Mouse (Mus musculus): ENCODE data around the gene Pde3b.
"Not testable (repeated sequence)": the region's sequence is repeated elsewhere in the genome, so short reads cannot be mapped to it uniquely, and the experiment has no call there.

Pde3b gene

GRCm38 (mm10) chr7:114479779-114480178 lies 64.7 kb downstream of the Pde3b start:
- DNase-seq (ENCODE audit: low read depth, low spot score) = peak; percentile 90

GRCm38 (mm10) chr7:114480196-114480989 lies 65.3 kb downstream of the Pde3b start:
- DNase-seq (ENCODE audit: low read depth, low spot score) = no peak

- DNase-seq (ENCODE audit: low read depth, low spot score) = no peak
Observed at GRCm38 (mm10) chr7:114481008-114481407, 65.9 kb downstream of the Pde3b start.

- no peak for DNase-seq (ENCODE audit: low read depth, low spot score)
Observed at GRCm38 (mm10) chr7:114481429-114481931, 66.4 kb downstream of the Pde3b start.

- DNase-seq (ENCODE audit: low read depth, low spot score) = no peak
Observed at GRCm38 (mm10) chr7:114492540-114492939, 77.5 kb downstream of the Pde3b start.

GRCm38 (mm10) chr7:114494033-114494432 lies 79.0 kb downstream of the Pde3b start:
- DNase-seq (ENCODE audit: low read depth, low spot score) = peak; percentile 56

- peak; percentile 40 for DNase-seq (ENCODE audit: low read depth, low spot score)
Observed at GRCm38 (mm10) chr7:114499293-114499692, 84.2 kb downstream of the Pde3b start.

- DNase-seq (ENCODE audit: low read depth, low spot score) = no peak
Observed at GRCm38 (mm10) chr7:114508879-114509278, 93.8 kb downstream of the Pde3b start.

- no peak for DNase-seq (ENCODE audit: low read depth, low spot score)
Observed at GRCm38 (mm10) chr7:114520122-114520521, 105.0 kb downstream of the Pde3b start.

GRCm38 (mm10) chr7:114526245-114526644 lies 111.2 kb downstream of the Pde3b start:
- DNase-seq (ENCODE audit: low read depth, low spot score) = no peak

GRCm38 (mm10) chr7:114536179-114536578 lies 121.1 kb downstream of the Pde3b start:
- DNase-seq (ENCODE audit: low read depth, low spot score) = no peak

GRCm38 (mm10) chr7:114562531-114563241 lies 147.6 kb downstream of the Pde3b start, which contains the start of gene Cyp2r1:
TSS of gene Cyp2r1 (minus strand) at chr7:114562972.
- peak; percentile 96 for DNase-seq (ENCODE audit: low read depth, low spot score)

GRCm38 (mm10) chr7:114573866-114574265 lies 158.8 kb downstream of the Pde3b start:
- DNase-seq (ENCODE audit: low read depth, low spot score) = not testable (repeated sequence)

- peak; percentile 8 for DNase-seq (ENCODE audit: low read depth, low spot score)
Observed at GRCm38 (mm10) chr7:114576931-114577330, 161.8 kb downstream of the Pde3b start.

- no peak for DNase-seq (ENCODE audit: low read depth, low spot score)
Observed at GRCm38 (mm10) chr7:114577665-114578064, 162.6 kb downstream of the Pde3b start.

GRCm38 (mm10) chr7:114580426-114580825 lies 165.3 kb downstream of the Pde3b start:
- peak; percentile 78 for DNase-seq (ENCODE audit: low read depth, low spot score)

GRCm38 (mm10) chr7:114581200-114581599 lies 166.1 kb downstream of the Pde3b start:
- DNase-seq (ENCODE audit: low read depth, low spot score) = peak; percentile 66

GRCm38 (mm10) chr7:114582441-114582840 lies 167.4 kb downstream of the Pde3b start:
- DNase-seq (ENCODE audit: low read depth, low spot score) = no peak

Data from CD4-positive, CD25-positive, alpha-beta regulatory T cell, adult 2 months (primary cell).